27 mouse cellular contexts compared by ENCODE assay signal in the genomic region with DNA sequence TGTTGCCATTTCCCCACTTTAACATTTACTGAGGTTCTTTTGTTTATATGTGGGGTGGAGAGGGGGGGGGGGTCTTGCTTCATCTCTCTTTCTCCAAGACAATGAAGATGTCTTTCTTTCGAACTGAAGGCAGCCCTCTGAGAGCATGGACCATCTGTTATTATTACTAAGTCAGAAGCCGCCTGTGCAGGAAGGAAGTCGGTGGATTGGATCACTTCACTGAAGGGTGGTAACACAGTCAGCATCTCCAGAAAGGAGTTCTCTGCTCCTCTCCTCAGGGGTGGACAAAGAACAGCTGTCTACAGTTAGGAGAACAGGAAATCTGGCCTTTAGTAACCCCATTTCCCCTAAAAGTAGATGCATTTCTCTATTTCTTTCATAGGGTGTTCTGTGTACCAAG.
"Had no signal": no experiment of that assay in that cellular context is flagged by ENCODE, and none has a peak within 500 bp of the region (broad histone marks: within the 10 kb centered on the region; RNA-seq: fewer than 3 reads in every experiment).

No protein-coding gene starts in this region.

- H3K9ac ChIP-seq: embryonic facial prominence, embryonic 12.5 days; embryonic facial prominence, embryonic 13.5 days; embryonic facial prominence, embryonic 15.5 days; forebrain, embryonic 12.5 days; forebrain, embryonic 13.5 days; forebrain, embryonic 15.5 days; forebrain, postnatal 0 days had no signal

- H3K4me3 ChIP-seq: embryonic facial prominence, embryonic 10.5 days; embryonic facial prominence, embryonic 12.5 days; embryonic facial prominence, embryonic 13.5 days; embryonic facial prominence, embryonic 15.5 days; erythroblast, embryonic 14.5 days; forebrain, embryonic 10.5 days; forebrain, embryonic 12.5 days; forebrain, embryonic 13.5 days; forebrain, embryonic 15.5 days; gastrocnemius, adult 2 months had no signal

- H3K4me2 ChIP-seq: embryonic facial prominence, embryonic 12.5 days; embryonic facial prominence, embryonic 13.5 days; embryonic facial prominence, embryonic 15.5 days; forebrain, embryonic 12.5 days; forebrain, embryonic 13.5 days; forebrain, embryonic 15.5 days had no signal

- H3K27me3 ChIP-seq: embryonic facial prominence, embryonic 13.5 days; embryonic facial prominence, embryonic 15.5 days; forebrain, embryonic 12.5 days; forebrain, embryonic 13.5 days; forebrain, embryonic 15.5 days had no signal

- DNase-seq: cerebellum, adult 18-20 months; cerebellum, adult 2 months; cerebellum, adult 8-10 months; cerebellum, adult 9-10 months; cerebellum, adult 9-11 months; cerebellum, postnatal 10 days; cerebellum, postnatal 14 days; cerebellum, postnatal 25 days; cerebellum, postnatal 36 days; embryo, embryonic 11 days; forebrain, postnatal 0 days; gastrocnemius, adult 2 months; gastrocnemius, postnatal 10 days; gastrocnemius, postnatal 14 days; gastrocnemius, postnatal 25 days; gastrocnemius, postnatal 36 days had no signal

- H3K27ac ChIP-seq: embryonic facial prominence, embryonic 10.5 days; embryonic facial prominence, embryonic 12.5 days; embryonic facial prominence, embryonic 13.5 days; embryonic facial prominence, embryonic 15.5 days; forebrain, embryonic 10.5 days; forebrain, embryonic 12.5 days; forebrain, embryonic 13.5 days; forebrain, embryonic 15.5 days; gastrocnemius, adult 2 months had no signal

- H3K36me3 ChIP-seq: embryonic facial prominence, embryonic 10.5 days; embryonic facial prominence, embryonic 12.5 days; embryonic facial prominence, embryonic 13.5 days; embryonic facial prominence, embryonic 15.5 days; forebrain, embryonic 10.5 days; forebrain, embryonic 12.5 days; forebrain, embryonic 15.5 days had no signal

- ATAC-seq: forebrain, embryonic 13.5 days; forebrain, embryonic 14.5 days; forebrain, embryonic 15.5 days; forebrain, embryonic 16.5 days; forebrain, postnatal 0 days had no signal

- H3K4me1 ChIP-seq: embryonic facial prominence, embryonic 12.5 days; embryonic facial prominence, embryonic 15.5 days; forebrain, embryonic 10.5 days; forebrain, embryonic 12.5 days; forebrain, embryonic 13.5 days; forebrain, embryonic 15.5 days had no signal

- H3K9me3 ChIP-seq: embryonic facial prominence, embryonic 10.5 days; embryonic facial prominence, embryonic 12.5 days; embryonic facial prominence, embryonic 13.5 days; embryonic facial prominence, embryonic 15.5 days; forebrain, embryonic 12.5 days; forebrain, embryonic 13.5 days; forebrain, embryonic 15.5 days had no signal
